Mouse (Mus musculus): ENCODE results near the gene Haspin. TPM values are rescaled to one million over a fixed set of nuclear protein-coding genes. Genes with fewer than 3 reads are reported as not detected.
A peak's percentile ranks its signal among the peaks of the same experiment; 100 is the strongest.

Haspin gene
- total RNA-seq, 2 experiments from 2014 or later = 0.40 to 0.61 TPM

- intact Hi-C loops (cut with DNase I) = no loop called here
These were observed 8.9 kb upstream of the Haspin start for GRCm38 (mm10) chr11:73146975-73147365.

GRCm38 (mm10) chr11:73146026-73146974, 8.2 kb upstream of the Haspin start:
- intact Hi-C loops (cut with DNase I) = no loop called here
- no peak for DNase-seq (ENCODE audit: low spot score in 2 of 2)

More at GRCm38 (mm10) chr11:73146975-73147365, 8.9 kb upstream of the Haspin start:
- DNase-seq (ENCODE audit: low spot score in 2 of 2) = no peak

- no peak for DNase-seq (ENCODE audit: low spot score in 2 of 2)
- intact Hi-C loops (cut with DNase I) = no loop called here
These were observed 6.2 kb upstream of the Haspin start for GRCm38 (mm10) chr11:73144261-73144681.

GRCm38 (mm10) chr11:73137116-73137515, 978 bp downstream of the Haspin start:
- DNase-seq (ENCODE audit: low spot score in 2 of 2) = no peak
- intact Hi-C loops (cut with DNase I) = no loop called here

- no peak for DNase-seq (ENCODE audit: low spot score in 2 of 2)
- intact Hi-C loops (cut with DNase I) = no loop called here
These were observed 1.5 kb downstream of the Haspin start for GRCm38 (mm10) chr11:73136587-73136986.

GRCm38 (mm10) chr11:73134222-73134621, 3.9 kb downstream of the Haspin start:
- intact Hi-C loops (cut with DNase I) = no loop called here
- no peak for DNase-seq (ENCODE audit: low spot score in 2 of 2)

GRCm38 (mm10) chr11:73132999-73133398, 5.1 kb downstream of the Haspin start:
- intact Hi-C loops (cut with DNase I) = no loop called here
- no peak for DNase-seq (ENCODE audit: low spot score in 2 of 2)

GRCm38 (mm10) chr11:73131020-73131419, 7.1 kb downstream of the Haspin start:
- DNase-seq (ENCODE audit: low spot score in 2 of 2) = peak; percentile 30 to 46
- intact Hi-C loops (cut with DNase I) = no loop called here

- intact Hi-C loops (cut with DNase I) = no loop called here
- no peak for DNase-seq (ENCODE audit: low spot score in 2 of 2)
These were observed 11.6 kb downstream of the Haspin start for GRCm38 (mm10) chr11:73126495-73126894.

- no peak for DNase-seq (ENCODE audit: low spot score in 2 of 2)
- intact Hi-C loops (cut with DNase I) = no loop called here
These were observed 26.7 kb downstream of the Haspin start for GRCm38 (mm10) chr11:73111414-73111813.

GRCm38 (mm10) chr11:73109941-73110340, 28.2 kb downstream of the Haspin start:
- intact Hi-C loops (cut with DNase I) = loop anchor here (5.0 kb wide), 1 partner anchor 103 kb away; no protein-coding TSS in a partner anchor
- no peak for DNase-seq (ENCODE audit: low spot score in 2 of 2)

GRCm38 (mm10) chr11:73108898-73109625, 29.0 kb downstream of the Haspin start:
- DNase-seq (ENCODE audit: low spot score in 2 of 2) = no peak
- intact Hi-C loops (cut with DNase I) = loop anchor here (5.0 kb wide), 1 partner anchor 102 kb away; no protein-coding TSS in a partner anchor

GRCm38 (mm10) chr11:73108195-73108897, 29.7 kb downstream of the Haspin start:
- no peak for DNase-seq (ENCODE audit: low spot score in 2 of 2)
- intact Hi-C loops (cut with DNase I) = loop anchor here (5.0 kb wide), 1 partner anchor 101 kb away; no protein-coding TSS in a partner anchor

- DNase-seq (ENCODE audit: low spot score in 2 of 2) = peak; percentile 77 to 83
- intact Hi-C loops (cut with DNase I) = loop anchor here (2.0 to 5.0 kb wide), 2 partner anchors 35 to 100 kb away; no protein-coding TSS in a partner anchor
These were observed 30.7 kb downstream of the Haspin start for GRCm38 (mm10) chr11:73107358-73107757.

- no peak for DNase-seq (ENCODE audit: low spot score in 2 of 2)
- intact Hi-C loops (cut with DNase I) = loop anchor here (5.0 kb wide), 1 partner anchor 98 kb away; no protein-coding TSS in a partner anchor
These were observed 32.8 kb downstream of the Haspin start for GRCm38 (mm10) chr11:73105246-73105645.

- intact Hi-C loops (cut with DNase I) = no loop called here
- no peak for DNase-seq (ENCODE audit: low spot score in 2 of 2)
These were observed 36.8 kb downstream of the Haspin start for GRCm38 (mm10) chr11:73101308-73101707.

GRCm38 (mm10) chr11:73099976-73100750, 37.9 kb downstream of the Haspin start:
- intact Hi-C loops (cut with DNase I) = no loop called here
- no peak for DNase-seq (ENCODE audit: low spot score in 2 of 2)

GRCm38 (mm10) chr11:73098860-73099259, 39.2 kb downstream of the Haspin start:
- intact Hi-C loops (cut with DNase I) = no loop called here
- no peak for DNase-seq (ENCODE audit: low spot score in 2 of 2)

Data from left cerebral cortex, postnatal 14 days (tissue).